Mouse (Mus musculus) erythroblast, embryonic 14.5 days (primary cell): ENCODE results near the gene Gm9945.

Source experiments
- GATA1 ChIP-seq: IDR thresholded peaks from 2 replicates; pipeline ENCODE4 v1.6.1; 2012; ENCODE audit warnings: low read length, inconsistent platforms, mixed read lengths
- TAL1 ChIP-seq: IDR thresholded peaks from 3 replicates; pipeline ENCODE4 v1.6.1; 2012; ENCODE audit warnings: low read length, inconsistent platforms, mixed read lengths

DNA sequence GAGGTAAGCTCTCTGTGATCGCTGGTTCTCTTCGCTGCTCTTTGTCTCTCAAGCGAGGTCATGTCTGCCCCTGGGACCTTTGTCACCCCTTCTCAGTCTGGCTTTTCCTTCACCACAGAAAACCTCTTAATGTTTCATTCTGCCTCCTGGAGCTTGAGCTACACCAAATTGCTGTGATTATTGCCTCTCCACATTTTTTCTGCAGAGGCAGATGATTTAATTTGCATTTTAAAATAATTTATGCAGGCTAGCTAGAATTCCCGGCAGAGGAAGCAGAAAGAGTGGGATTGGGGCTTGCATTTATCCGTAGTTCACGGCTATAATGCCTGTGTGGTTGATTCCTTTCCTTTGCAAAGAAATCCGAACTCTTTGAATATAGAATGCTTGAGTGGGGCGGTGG, 4.3 kb upstream of the Gm9945 start:
- TF ChIP-seq TAL1 (no peak), GATA1 (no peak)
